Comparison of ENCODE assay signal across 7 mouse cellular contexts in genomic region chr17:88529519-88530235, GRCm38 (mm10). TPM values are rescaled to one million over a fixed set of nuclear protein-coding genes. Genes with fewer than 3 reads are reported as not detected.
DNase-seq lines count a peak whose midpoint lies in the region; ATAC-seq lines count a peak whose summit lies in the region.

Ppp1r21 (plus strand) TSS chr17:88530118.

- peak within 1 kb of the TSS; percentile 70 for H3K4me3 ChIP-seq in embryonic facial prominence, embryonic 12.5 days
- peak within 1 kb of the TSS; percentile 56 for H3K4me3 ChIP-seq in limb, embryonic 11.5 days (ENCODE audit: low read depth, low read length)
- peak within 1 kb of the TSS; percentile 67 for H3K4me3 ChIP-seq in midbrain, embryonic 14.5 days (replicated peaks; ENCODE audit: low read depth, low read length)

- H3K4me2 ChIP-seq in embryonic facial prominence, embryonic 12.5 days (replicated peaks), result peak within 1 kb of the TSS; percentile 69
- H3K4me2 ChIP-seq in limb, embryonic 11.5 days (ENCODE audit: low read depth, severe bottlenecking), result peak within 1 kb of the TSS; percentile 44
- H3K4me2 ChIP-seq in midbrain, embryonic 14.5 days (ENCODE audit: low read length), result peak within 1 kb of the TSS; percentile 57

- no peaks in the 10 kb centered on the region for H3K36me3 ChIP-seq in embryonic facial prominence, embryonic 12.5 days
- H3K36me3 ChIP-seq in limb, embryonic 11.5 days (ENCODE audit: control insufficient read depth, insufficient read depth, low read length), result no peaks in the 10 kb centered on the region
- H3K36me3 ChIP-seq in midbrain, embryonic 14.5 days (ENCODE audit: control insufficient read depth, insufficient read depth, low read length), result no peaks in the 10 kb centered on the region

- H3K9ac ChIP-seq in embryonic facial prominence, embryonic 12.5 days, result peak within 1 kb of the TSS; percentile 70
- peak within 1 kb of the TSS; percentile 71 for H3K9ac ChIP-seq in limb, embryonic 11.5 days (ENCODE audit: low read length)
- peak within 1 kb of the TSS; percentile 72 for H3K9ac ChIP-seq in midbrain, embryonic 14.5 days (replicated peaks; ENCODE audit: low read length)

- ATAC-seq in embryonic facial prominence, embryonic 12.5 days (ENCODE audit: insufficient number of reproducible peaks, insufficient read depth, low FRiP score, low TSS enrichment), result peak; percentile 95
- peak; percentile 97 for ATAC-seq in limb, embryonic 11.5 days (ENCODE audit: insufficient number of reproducible peaks, low FRiP score, low TSS enrichment, low read depth)
- peak; percentile 96 for ATAC-seq in midbrain, embryonic 14.5 days (ENCODE audit: low FRiP score, low TSS enrichment)

- peaks cover 6% of the 10 kb centered on the region; the same call in 1 of the 2 replicates for H3K4me1 ChIP-seq in embryonic facial prominence, embryonic 12.5 days
- H3K4me1 ChIP-seq in limb, embryonic 11.5 days (ENCODE audit: control insufficient read depth, insufficient read depth, low read length), result no peaks in the 10 kb centered on the region
- peaks cover 9% of the 10 kb centered on the region; the same call in 1 of the 2 replicates for H3K4me1 ChIP-seq in midbrain, embryonic 14.5 days (ENCODE audit: control insufficient read depth, insufficient read depth, low read length)

- H3K27ac ChIP-seq in embryonic facial prominence, embryonic 12.5 days, result peak within 1 kb of the TSS; percentile 72
- no peak within 1 kb of the TSS for H3K27ac ChIP-seq in limb, embryonic 11.5 days (replicated peaks; ENCODE audit: low read depth, low read length)
- H3K27ac ChIP-seq in midbrain, embryonic 14.5 days (replicated peaks; ENCODE audit: low read depth, low read length), result peak within 1 kb of the TSS; percentile 92

- WGBS in embryonic facial prominence, embryonic 12.5 days, result 8% methylated on average over 41 of the region's 49 CpGs
- WGBS in limb, embryonic 11.5 days, result 7% methylated on average over 45 of the region's 49 CpGs
- 6% methylated on average over 43 of the region's 49 CpGs for WGBS in midbrain, embryonic 14.5 days

- peak; percentile 99 for DNase-seq in adrenal gland, postnatal 25 days
- peak; percentile 99 for DNase-seq in heart, adult 11 months
- DNase-seq in kidney, adult 18-20 months, result peak; percentile 98
- peak; percentile 99 for DNase-seq in limb, embryonic 11.5 days (ENCODE audit: low spot score)
- DNase-seq in midbrain, embryonic 14.5 days, result peak; percentile 99
- DNase-seq in spleen, adult 18-20 months, result peak; percentile 95 to 98

- no peaks in the 10 kb centered on the region for H3K9me3 ChIP-seq in embryonic facial prominence, embryonic 12.5 days
- no peaks in the 10 kb centered on the region for H3K9me3 ChIP-seq in limb, embryonic 11.5 days (ENCODE audit: control insufficient read depth, low read length)
- H3K9me3 ChIP-seq in midbrain, embryonic 14.5 days (ENCODE audit: control insufficient read depth, low read length), result no peaks in the 10 kb centered on the region

- H3K27me3 ChIP-seq in embryonic facial prominence, embryonic 12.5 days, result no peaks in the 10 kb centered on the region
- H3K27me3 ChIP-seq in limb, embryonic 11.5 days (ENCODE audit: control insufficient read depth, insufficient read depth, low read length), result no peaks in the 10 kb centered on the region
- no peaks in the 10 kb centered on the region for H3K27me3 ChIP-seq in midbrain, embryonic 14.5 days (ENCODE audit: control insufficient read depth, insufficient read depth, low read length)

RNA-seq across cellular contexts. Expression of gene Ppp1r21, which starts in this region (rescaled TPM):
- total RNA-seq in adrenal gland, postnatal 25 days (2021), result 46.4 and 46.6 TPM in 2 replicates
- polyA plus RNA-seq in embryonic facial prominence, embryonic 12.5 days (2016; fragmentation: Nextera tagmentation; extraction: Ambion mirVana), result 21.4 and 22.9 TPM in 2 replicates
- 22.6 and 24.1 TPM in 2 replicates for polyA plus RNA-seq in limb, embryonic 11.5 days (2014; fragmentation: Nextera tagmentation; extraction: Ambion mirVana)
- 47.2 and 48.6 TPM in 2 replicates for polyA plus RNA-seq in midbrain, embryonic 14.5 days (2014; fragmentation: Nextera tagmentation; extraction: Ambion mirVana)
